Mouse (Mus musculus) liver, adult 2 months (tissue): ENCODE results near the gene Ttll13.

Experiments used
- CTCF ChIP-seq: fragments of 200-500 bp; IDR thresholded peaks from 2 replicates; pipeline ENCODE4 v1.5.1; 2011; ENCODE audit warnings: low read depth, low read length, control low read depth
- POLR2A ChIP-seq: fragments of 200-500 bp; IDR thresholded peaks from 2 replicates; pipeline ENCODE4 v1.6.1; 2011; ENCODE audit warnings: low read length, control low read depth; ENCODE audit not compliant: insufficient read depth; ENCODE audit errors: extremely low read depth

DNA sequence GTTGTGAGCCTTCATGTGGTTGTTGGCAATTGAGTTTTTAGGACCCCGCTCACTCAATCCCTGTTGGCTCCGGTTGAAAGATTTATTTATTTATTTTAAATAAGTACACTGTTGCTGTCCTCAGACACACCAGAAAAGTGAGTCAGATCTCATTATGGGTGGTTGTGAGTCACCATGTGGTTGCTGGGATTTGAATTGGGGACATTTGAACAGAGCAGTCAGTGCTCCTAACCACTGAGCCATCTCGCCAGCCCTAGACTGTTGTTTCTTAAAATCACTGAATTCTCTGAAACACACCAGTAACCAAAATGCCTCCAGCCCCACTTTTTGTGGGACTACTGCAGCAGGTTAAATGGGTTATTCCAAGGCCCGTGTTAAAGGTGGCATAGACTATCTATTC, 52.6 kb downstream of the Ttll13 start:
- no peak for TF ChIP-seq CTCF
- no peak for TF ChIP-seq POLR2A
